12 mouse cellular contexts compared by ENCODE assay signal in genomic region chr14:27430280-27430679, GRCm38 (mm10). TPM values are rescaled to one million over a fixed set of nuclear protein-coding genes. Genes with fewer than 3 reads are reported as not detected.
DNase-seq lines count a peak whose midpoint lies in the region; ATAC-seq and TF ChIP-seq lines count a peak whose summit lies in the region.
"Had no signal": no experiment of that assay in that cellular context is flagged by ENCODE, and none has a peak within 500 bp of the region (broad histone marks: within the 10 kb centered on the region; RNA-seq: fewer than 3 reads in every experiment).

No protein-coding gene starts in this region.

- no peak overlapping the region for H3K9ac ChIP-seq in lung, embryonic 14.5 days
- H3K9ac ChIP-seq in hindbrain, postnatal 0 days (replicated peaks; ENCODE audit: low read length): no peak overlapping the region
- H3K9ac ChIP-seq in midbrain, embryonic 16.5 days (ENCODE audit: low read depth, low read length): no peak overlapping the region

- no peaks in the 10 kb centered on the region for H3K27me3 ChIP-seq in lung, embryonic 14.5 days (ENCODE audit: insufficient read depth, low read length)
- H3K27me3 ChIP-seq in hindbrain, postnatal 0 days (ENCODE audit: insufficient read depth, low read length): no peaks in the 10 kb centered on the region
- H3K27me3 ChIP-seq in midbrain, embryonic 16.5 days (ENCODE audit: control insufficient read depth, insufficient read depth, low read depth, low read length): no peaks in the 10 kb centered on the region

- peak overlapping the region; percentile 91 for H3K4me2 ChIP-seq in lung, embryonic 14.5 days
- peak overlapping the region; percentile 89 for H3K4me2 ChIP-seq in hindbrain, postnatal 0 days (ENCODE audit: low read depth, low read length)
- peak overlapping the region; percentile 79 for H3K4me2 ChIP-seq in midbrain, embryonic 16.5 days (ENCODE audit: low read length)

- peak overlapping the region; percentile 14; the same call in 1 of the 2 replicates for H3K4me3 ChIP-seq in lung, embryonic 14.5 days (ENCODE audit: low read depth, low read length)
- no peak overlapping the region; the same call in 1 of the 2 replicates for H3K4me3 ChIP-seq in hindbrain, postnatal 0 days (ENCODE audit: low read length)
- peak overlapping the region; percentile 6; the same call in 1 of the 2 replicates for H3K4me3 ChIP-seq in midbrain, embryonic 16.5 days (ENCODE audit: low read depth, low read length)

- H3K4me1 ChIP-seq in lung, embryonic 14.5 days (ENCODE audit: insufficient read depth): no peaks in the 10 kb centered on the region
- no peaks in the 10 kb centered on the region for H3K4me1 ChIP-seq in hindbrain, postnatal 0 days (ENCODE audit: insufficient read depth, low read length)
- peaks cover 4% of the 10 kb centered on the region for H3K4me1 ChIP-seq in midbrain, embryonic 16.5 days (ENCODE audit: control insufficient read depth, insufficient read depth, low read length)

- peak; percentile 31 for DNase-seq in cerebellum, adult 9-10 months
- no peak for DNase-seq in lung, embryonic 14.5 days
- no peak for DNase-seq in lung, postnatal 36 days
- DNase-seq in hindbrain, postnatal 0 days (ENCODE audit: low spot score): no peak
- no peak for DNase-seq in layer of hippocampus, adult 9-10 months (ENCODE audit: low spot score)
- no peak for DNase-seq in ovary, postnatal 14 days (ENCODE audit: low spot score)
- DNase-seq: cerebellum, adult 18-20 months; kidney, adult 18-20 months; lung, postnatal 14 days; right cerebral cortex, postnatal 25 days had no signal

- no peak for ATAC-seq in cerebellum, adult (ENCODE audit: insufficient number of reproducible peaks, low FRiP score, low TSS enrichment)
- no peak for ATAC-seq in lung, embryonic 14.5 days (ENCODE audit: insufficient read depth)
- ATAC-seq in hindbrain, postnatal 0 days: no peak
- ATAC-seq in midbrain, embryonic 16.5 days: no peak

- no peak overlapping the region for H3K27ac ChIP-seq in lung, embryonic 14.5 days (ENCODE audit: low read depth)
- no peak overlapping the region for H3K27ac ChIP-seq in hindbrain, postnatal 0 days
- no peak overlapping the region for H3K27ac ChIP-seq in midbrain, embryonic 16.5 days (ENCODE audit: low read length)

- TF ChIP-seq CTCF in lung, embryonic 14.5 days (IDR thresholded peaks at IDR 0.05; ENCODE audit: low read depth): no peak
- TF ChIP-seq CTCF in hindbrain, postnatal 0 days (IDR thresholded peaks at IDR 0.05; ENCODE audit: low read depth): no peak

- 89% methylated on average over 4 of the region's 4 CpGs for WGBS in lung, embryonic 14.5 days
- 92% methylated on average over 4 of the region's 4 CpGs for WGBS in hindbrain, postnatal 0 days
- WGBS in midbrain, embryonic 16.5 days: 98% methylated on average over 4 of the region's 4 CpGs

- peaks cover 20% of the 10 kb centered on the region for H3K9me3 ChIP-seq in lung, embryonic 14.5 days (ENCODE audit: low read depth, low read length)
- no peaks in the 10 kb centered on the region for H3K9me3 ChIP-seq in hindbrain, postnatal 0 days (ENCODE audit: low read length)
- no peaks in the 10 kb centered on the region; the same call in 1 of the 2 replicates for H3K9me3 ChIP-seq in midbrain, embryonic 16.5 days (replicated peaks; ENCODE audit: control insufficient read depth, low read length, poor library complexity, severe bottlenecking)

- peaks cover 27% of the 10 kb centered on the region; the same call in 1 of the 2 replicates for H3K36me3 ChIP-seq in lung, embryonic 14.5 days (ENCODE audit: insufficient read depth)
- H3K36me3 ChIP-seq in hindbrain, postnatal 0 days (ENCODE audit: insufficient read depth, low read length): no peaks in the 10 kb centered on the region
- peaks cover 8% of the 10 kb centered on the region; the same call in 1 of the 2 replicates for H3K36me3 ChIP-seq in midbrain, embryonic 16.5 days (ENCODE audit: control insufficient read depth, insufficient read depth, low read length)

RNA-seq across cellular contexts. Expression of gene Fam208a, which starts 1.6 kb away (rescaled TPM):
- 13.7 and 14.6 TPM in 2 replicates for polyA plus RNA-seq in lung, embryonic 14.5 days (2014; fragmentation: Nextera tagmentation; extraction: Ambion mirVana)
- total RNA-seq in hindbrain, postnatal 0 days (2014; rRNA removed): 24.7 and 27.1 TPM in 2 replicates
- polyA plus RNA-seq in hindbrain, postnatal 0 days (2015; fragmentation: Nextera tagmentation; extraction: Ambion mirVana): 8.2 and 9.1 TPM in 2 replicates
- polyA plus RNA-seq in midbrain, embryonic 16.5 days (2015; fragmentation: Nextera tagmentation; extraction: Ambion mirVana): 15.0 and 18.1 TPM in 2 replicates
